Mouse (Mus musculus) kidney, embryonic 14.5 days (tissue): Measurements from ENCODE around the gene Psmc5. TPM values are rescaled to one million over a fixed set of nuclear protein-coding genes. Genes with fewer than 3 reads are reported as not detected.

Source experiments
- ATAC-seq: fragments of 200-750 bp; cut with Nextera tagmentation; 2 replicates; pipeline ENCODE4 v1.8.0; 2017; ENCODE audit warnings: moderate number of reproducible peaks, mild to moderate bottlenecking, moderate TSS enrichment, moderate library complexity; ENCODE audit not compliant: low FRiP score, low TSS enrichment
- H3K27ac ChIP-seq: fragments of 300-500 bp; sonication (generic); 2 replicates; pipeline ENCODE4 v1.5.1; 2014; ENCODE audit warnings: low read depth, mild to moderate bottlenecking, low read length, moderate library complexity, mixed read lengths
- H3K27me3 ChIP-seq: fragments of 300-500 bp; sonication (generic); 2 replicates; pipeline ENCODE4 v1.6.1; 2014; ENCODE audit warnings: mild to moderate bottlenecking, low read length; ENCODE audit not compliant: control insufficient read depth, insufficient read depth
- H3K36me3 ChIP-seq: fragments of 300-500 bp; sonication (generic); 2 replicates; pipeline ENCODE4 v1.6.1; 2014; ENCODE audit warnings: low read length, mixed read lengths; ENCODE audit not compliant: control insufficient read depth, insufficient read depth
- H3K4me1 ChIP-seq: fragments of 300-500 bp; sonication (generic); 2 replicates; pipeline ENCODE4 v1.6.1; 2014; ENCODE audit warnings: low read length, mixed read lengths; ENCODE audit not compliant: control insufficient read depth, insufficient read depth
- H3K4me2 ChIP-seq: fragments of 300-500 bp; sonication (generic); replicated peaks from 2 replicates; pipeline ENCODE4 v1.6.1; 2014; ENCODE audit warnings: low read depth, mild to moderate bottlenecking, low read length
- H3K4me3 ChIP-seq: fragments of 300-500 bp; sonication (generic); 2 replicates; pipeline ENCODE4 v1.5.1; 2014; ENCODE audit warnings: mild to moderate bottlenecking, low read length
- H3K9ac ChIP-seq: fragments of 300-500 bp; sonication (generic); 2 replicates; pipeline ENCODE4 v1.6.1; 2014; ENCODE audit warnings: low read depth, mild to moderate bottlenecking, low read length, moderate library complexity
- H3K9me3 ChIP-seq: fragments of 300-500 bp; sonication (generic); 2 replicates; pipeline ENCODE4 v1.6.1; 2016; ENCODE audit warnings: low read length; ENCODE audit not compliant: control insufficient read depth
- WGBS: fragments of 180-500 bp; shearing (Covaris S2); extraction: QIAGEN DNeasy Blood & Tissue Kit; methylation state at CpG from one replicate; pipeline ENCODE4 v1.1.7; 2014; 5-methylcytosine and 5-hydroxymethylcytosine counted together
- polyA plus RNA-seq: library from polyadenylated mRNA; unstranded; fragments of >200 nt; fragmentation: Nextera tagmentation; extraction: Ambion mirVana; gene quantifications from 2 replicates; pipeline ENCODE4 v1.2.1, GENCODE M21; 2014

Gene Psmc5
- polyA plus RNA-seq, 1 experiment from 2014 or later: 303 TPM

GRCm38 (mm10) chr11:106307432-106307831, 51.5 kb downstream of the Psmc5 start:
- ATAC-seq: no peak
- no peak overlapping the region for H3K27ac ChIP-seq
- H3K4me2 ChIP-seq: no peak overlapping the region

GRCm38 (mm10) chr11:106308162-106308561, 52.2 kb downstream of the Psmc5 start:
- Histone ChIP-seq H3K4me1 (0 out of 2 replicates have a peak, but pooled peaks cover 8% of the 10 kb centered on the region), H3K9me3 (no peaks in the 10 kb centered on the region), H3K36me3 (no peaks in the 10 kb centered on the region), H3K27ac (peak overlapping the region; percentile 25; the same call in 1 of the 2 replicates), H3K27me3 (no peaks in the 10 kb centered on the region), H3K4me2 (no peak overlapping the region), H3K4me3 (no peak overlapping the region), H3K9ac (no peak overlapping the region)
- WGBS: 49% methylated on average over 11 of the region's 11 CpGs
- no peak for ATAC-seq

More at GRCm38 (mm10) chr11:106307432-106307831, 51.5 kb downstream of the Psmc5 start:
- Histone ChIP-seq H3K4me1 (0 out of 2 replicates have a peak, but pooled peaks cover 6% of the 10 kb centered on the region), H3K9ac (no peak overlapping the region), H3K36me3 (no peaks in the 10 kb centered on the region), H3K4me3 (no peak overlapping the region), H3K9me3 (no peaks in the 10 kb centered on the region), H3K27me3 (no peaks in the 10 kb centered on the region)
- 46% methylated on average over 5 of the region's 5 CpGs for WGBS

GRCm38 (mm10) chr11:106310123-106310522, 54.2 kb downstream of the Psmc5 start:
- no peaks in the 10 kb centered on the region for H3K36me3 ChIP-seq
- 68% methylated on average over 5 of the region's 5 CpGs for WGBS
- no peaks in the 10 kb centered on the region for H3K27me3 ChIP-seq
- H3K9me3 ChIP-seq: no peaks in the 10 kb centered on the region
- H3K4me1 ChIP-seq: peaks cover 24% of the 10 kb centered on the region
- no peak for ATAC-seq
- H3K4me2 ChIP-seq: no peak overlapping the region
- H3K27ac ChIP-seq: no peak overlapping the region
- no peak overlapping the region for H3K9ac ChIP-seq
- H3K4me3 ChIP-seq: no peak overlapping the region

Other genes with a start within 250 kb of the Psmc5 start
- 0.10 and 0.14 TPM in 2 replicates for gene Kcnh6, start 248.0 kb upstream of the Psmc5 start, polyA plus RNA-seq
- 43.7 and 68.8 TPM in 2 replicates for gene Dcaf7, start 219.3 kb upstream of the Psmc5 start, polyA plus RNA-seq
- gene Taco1, start 190.1 kb upstream of the Psmc5 start, polyA plus RNA-seq: 10.3 and 11.3 TPM in 2 replicates
- gene Map3k3, start 171.5 kb upstream of the Psmc5 start, polyA plus RNA-seq: 23.2 and 25.7 TPM in 2 replicates
- gene Gm10840, start 95.3 kb upstream of the Psmc5 start, polyA plus RNA-seq: not detected in 2 replicates
- gene Limd2, start 95.3 kb upstream of the Psmc5 start, polyA plus RNA-seq: 216 and 266 TPM in 2 replicates
- 29.1 and 33.5 TPM in 2 replicates for gene Strada, start 54.0 kb upstream of the Psmc5 start, polyA plus RNA-seq
- 39.3 and 60.3 TPM in 2 replicates for gene Ccdc47, start 39.8 kb upstream of the Psmc5 start, polyA plus RNA-seq
- gene Ddx42, start 39.2 kb upstream of the Psmc5 start, polyA plus RNA-seq: 43.1 and 71.8 TPM in 2 replicates
- gene Ftsj3, start 75 bp upstream of the Psmc5 start, polyA plus RNA-seq: 39.1 and 72.1 TPM in 2 replicates
- 54.9 and 78.6 TPM in 2 replicates for gene Smarcd2, start 16.8 kb downstream of the Psmc5 start, polyA plus RNA-seq
- gene Tcam1, start 20.5 kb downstream of the Psmc5 start, polyA plus RNA-seq: 0.81 and 1.2 TPM in 2 replicates
- gene Gh, start 45.7 kb downstream of the Psmc5 start, polyA plus RNA-seq: not detected in 2 replicates
- gene Cd79b, start 58.6 kb downstream of the Psmc5 start, polyA plus RNA-seq: 7.3 and 7.4 TPM in 2 replicates
- 0.29 and 0.35 TPM in 2 replicates for gene Scn4a, start 97.1 kb downstream of the Psmc5 start, polyA plus RNA-seq
- 0.46 and 0.49 TPM in 2 replicates for gene Prr29, start 109.3 kb downstream of the Psmc5 start, polyA plus RNA-seq
- 65.4 and 76.2 TPM in 2 replicates for gene Icam2, start 131.9 kb downstream of the Psmc5 start, polyA plus RNA-seq
- 4.0 and 9.0 TPM in 2 replicates for gene Ern1, start 231.7 kb downstream of the Psmc5 start, polyA plus RNA-seq